Comparison of ENCODE assay signal across 16 mouse cellular contexts in genomic region chr1:63058361-63058760, GRCm38 (mm10).
"Had no signal": no experiment of that assay in that cellular context is flagged by ENCODE, and none has a peak within 500 bp of the region (broad histone marks: within the 10 kb centered on the region; RNA-seq: fewer than 3 reads in every experiment).

No protein-coding gene starts in this region.

- H3K27ac ChIP-seq: intestine, embryonic 15.5 days; kidney, postnatal 0 days; limb, embryonic 12.5 days; lung, embryonic 15.5 days; macrophage; midbrain, embryonic 15.5 days; neural tube, embryonic 12.5 days; stomach, postnatal 0 days had no signal

- DNase-seq: kidney, adult 8-10 months; kidney, postnatal 36 days; layer of hippocampus, adult 9-11 months; lung, postnatal 14 days; right cerebral cortex, adult 18-20 months; right cerebral cortex, postnatal 25 days; thymus, postnatal 4 days had no signal

- H3K4me1 ChIP-seq: intestine, embryonic 15.5 days; limb, embryonic 12.5 days; neural tube, embryonic 12.5 days had no signal

- H3K9ac ChIP-seq: intestine, embryonic 15.5 days; limb, embryonic 12.5 days; lung, embryonic 15.5 days; midbrain, embryonic 15.5 days; neural tube, embryonic 12.5 days had no signal

- H3K4me3 ChIP-seq: intestine, embryonic 15.5 days; limb, embryonic 12.5 days; lung, embryonic 15.5 days; midbrain, embryonic 15.5 days; neural tube, embryonic 12.5 days had no signal

- H3K4me2 ChIP-seq: intestine, embryonic 15.5 days; limb, embryonic 12.5 days; lung, embryonic 15.5 days; midbrain, embryonic 11.5 days; midbrain, embryonic 15.5 days; neural tube, embryonic 12.5 days had no signal

- H3K27me3 ChIP-seq: intestine, embryonic 15.5 days; limb, embryonic 12.5 days; lung, embryonic 15.5 days; midbrain, embryonic 15.5 days; neural tube, embryonic 12.5 days had no signal

- H3K9me3 ChIP-seq: intestine, embryonic 15.5 days; limb, embryonic 12.5 days; lung, embryonic 15.5 days; midbrain, embryonic 15.5 days; neural tube, embryonic 12.5 days had no signal

- ATAC-seq: intestine, embryonic 15.5 days; midbrain, embryonic 15.5 days had no signal
